Mouse (Mus musculus): Measurements from ENCODE around the gene AF067063. TPM values are rescaled to one million over a fixed set of nuclear protein-coding genes. Genes with fewer than 3 reads are reported as not detected.

Gene AF067063
- polyA plus RNA-seq, 1 experiment = not detected

GRCm38 (mm10) chr13:119808937-119809336 is 21.1 kb downstream of the AF067063 start:
- Histone ChIP-seq H3K27me3 (replicated peaks) (peaks cover 10% of the 10 kb centered on the region), H3K4me1 (peaks cover 14% of the 10 kb centered on the region), H3K9me3 (no peaks in the 10 kb centered on the region), H3K36me3 (replicated peaks; ENCODE audit: low read length) (no peaks in the 10 kb centered on the region), H3K4me3 (replicated peaks) (no peak overlapping the region)
- no peak for TF ChIP-seq GATA1 (IDR thresholded peaks at IDR 0.05; ENCODE audit: borderline replicate concordance, low read length)
- no peak for TF ChIP-seq FLI1 (IDR thresholded peaks at IDR 0.05; ENCODE audit: low read length)

GRCm38 (mm10) chr13:119797656-119798055 is 32.4 kb downstream of the AF067063 start:
- no peaks in the 10 kb centered on the region for H3K9me3 ChIP-seq
- no peak overlapping the region for H3K4me3 ChIP-seq (replicated peaks)
- H3K36me3 ChIP-seq (replicated peaks; ENCODE audit: low read length) = no peaks in the 10 kb centered on the region
- H3K4me1 ChIP-seq = peaks cover 28% of the 10 kb centered on the region
- H3K27me3 ChIP-seq (replicated peaks) = no peaks in the 10 kb centered on the region
- no peak for TF ChIP-seq FLI1 (IDR thresholded peaks at IDR 0.05; ENCODE audit: low read length)
- no peak for TF ChIP-seq GATA1 (IDR thresholded peaks at IDR 0.05; ENCODE audit: borderline replicate concordance, low read length)

DNA sequence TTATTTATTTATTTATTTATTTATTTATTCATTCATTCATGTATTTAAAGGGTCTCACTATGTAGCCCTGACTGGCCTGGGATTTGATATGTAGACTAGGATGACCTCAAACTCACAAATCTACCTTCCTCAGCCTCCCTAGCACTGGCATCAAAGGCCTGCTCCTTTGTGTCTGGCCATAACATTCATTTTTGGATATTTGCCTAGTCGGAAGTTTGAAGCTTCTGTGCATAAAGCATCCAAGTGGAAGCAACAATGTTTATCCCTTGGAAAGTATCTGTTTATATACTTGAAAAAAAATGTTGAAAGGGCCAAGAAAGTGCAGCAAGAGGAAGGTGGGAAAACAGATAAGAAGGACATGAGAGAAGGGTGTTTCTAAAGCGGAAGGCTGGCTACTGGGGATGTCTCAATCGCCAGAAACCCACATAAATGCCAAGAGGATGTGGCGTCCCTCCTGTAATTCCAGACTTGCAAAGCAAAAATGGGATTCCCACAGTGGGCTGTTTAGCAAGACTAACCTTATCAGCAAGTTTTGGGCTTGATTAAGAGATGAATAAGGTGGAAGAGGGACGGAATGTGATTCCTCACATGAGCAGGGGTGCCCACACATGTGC is 37.1 kb downstream of the AF067063 start:
- Histone ChIP-seq H3K4me3 (replicated peaks) (no peak overlapping the region), H3K9me3 (no peaks in the 10 kb centered on the region), H3K4me1 (peaks cover 44% of the 10 kb centered on the region), H3K27me3 (replicated peaks) (no peaks in the 10 kb centered on the region), H3K36me3 (replicated peaks; ENCODE audit: low read length) (peaks cover 12% of the 10 kb centered on the region)
- no peak for TF ChIP-seq FLI1 (IDR thresholded peaks at IDR 0.05; ENCODE audit: low read length)

- Histone ChIP-seq H3K9me3 (no peaks in the 10 kb centered on the region), H3K4me3 (replicated peaks) (peak overlapping the region; percentile 96), H3K27me3 (replicated peaks) (no peaks in the 10 kb centered on the region), H3K36me3 (replicated peaks; ENCODE audit: low read length) (peaks cover 21% of the 10 kb centered on the region), H3K4me1 (peaks cover 48% of the 10 kb centered on the region)
- TF ChIP-seq FLI1 (IDR thresholded peaks at IDR 0.05; ENCODE audit: low read length) (no peak), GATA1 (IDR thresholded peaks at IDR 0.05; ENCODE audit: borderline replicate concordance, low read length) (no peak)
These were observed 38.4 kb downstream of the AF067063 start for GRCm38 (mm10) chr13:119791580-119792135.

DNA sequence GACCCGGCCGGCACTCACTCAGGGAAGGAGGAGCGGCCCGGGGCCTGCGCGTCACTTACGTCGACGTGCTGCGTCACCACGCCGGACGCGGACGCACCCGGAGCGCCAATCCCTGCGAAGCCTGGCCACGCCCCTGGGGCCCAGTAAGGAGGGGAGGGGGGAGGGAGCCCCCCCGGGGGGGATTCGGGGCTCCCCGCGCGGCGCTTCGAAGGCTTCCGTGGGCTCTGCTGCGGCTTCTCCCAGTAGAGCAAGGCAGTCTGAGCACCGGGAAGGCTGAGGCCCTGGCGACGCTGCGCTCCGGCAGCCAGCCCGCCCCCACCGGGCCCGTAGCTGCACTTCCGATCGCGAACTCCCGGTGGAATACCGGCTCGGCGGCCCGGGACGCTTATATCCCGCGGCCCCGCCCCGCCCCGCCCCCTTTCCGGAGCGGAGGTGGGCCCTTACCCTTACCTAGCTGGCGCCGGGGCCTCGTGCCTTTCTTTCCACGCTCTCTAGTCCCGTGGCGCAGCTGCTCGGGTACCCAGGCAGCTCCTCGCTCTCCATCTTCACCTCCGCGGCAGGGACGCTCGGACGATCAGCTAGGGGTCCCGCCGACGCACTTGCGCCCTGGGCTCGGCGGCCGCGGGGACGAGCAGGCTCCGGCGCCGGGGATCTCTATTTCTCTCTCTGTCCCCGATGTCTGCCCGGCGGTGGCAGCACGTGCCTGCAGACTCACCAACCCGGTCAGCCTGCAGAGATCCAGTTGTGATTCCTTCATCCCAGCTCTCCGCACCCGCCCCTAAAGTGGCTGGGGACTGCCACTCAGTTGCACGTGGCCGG is 39.0 kb downstream of the AF067063 start, which contains the start of gene Zfp131:
Gene Zfp131, minus strand, starts transcription at position 129 of the 819 bp plus-strand sequence.
- Histone ChIP-seq H3K4me1 (peaks cover 50% of the 10 kb centered on the region), H3K27me3 (replicated peaks) (no peaks in the 10 kb centered on the region), H3K9me3 (no peaks in the 10 kb centered on the region)

GRCm38 (mm10) chr13:119789851-119790717 is 39.9 kb downstream of the AF067063 start:
- TF ChIP-seq FLI1 (IDR thresholded peaks at IDR 0.05; ENCODE audit: low read length) (no peak), GATA1 (IDR thresholded peaks at IDR 0.05; ENCODE audit: borderline replicate concordance, low read length) (no peak)
- Histone ChIP-seq H3K36me3 (replicated peaks; ENCODE audit: low read length) (peaks cover 36% of the 10 kb centered on the region), H3K27me3 (replicated peaks) (no peaks in the 10 kb centered on the region), H3K4me3 (replicated peaks) (peak overlapping the region; percentile 96), H3K4me1 (peaks cover 50% of the 10 kb centered on the region), H3K9me3 (no peaks in the 10 kb centered on the region)

More for the DNA sequence above, 39.0 kb downstream of the AF067063 start, which contains the start of gene Zfp131:
- TF ChIP-seq FLI1 (IDR thresholded peaks at IDR 0.05; ENCODE audit: low read length) (no peak), GATA1 (IDR thresholded peaks at IDR 0.05; ENCODE audit: borderline replicate concordance, low read length) (no peak)
- H3K36me3 ChIP-seq (replicated peaks; ENCODE audit: low read length) = peaks cover 27% of the 10 kb centered on the region
- peak within 1 kb of the TSS; percentile 96 for H3K4me3 ChIP-seq (replicated peaks)

DNA sequence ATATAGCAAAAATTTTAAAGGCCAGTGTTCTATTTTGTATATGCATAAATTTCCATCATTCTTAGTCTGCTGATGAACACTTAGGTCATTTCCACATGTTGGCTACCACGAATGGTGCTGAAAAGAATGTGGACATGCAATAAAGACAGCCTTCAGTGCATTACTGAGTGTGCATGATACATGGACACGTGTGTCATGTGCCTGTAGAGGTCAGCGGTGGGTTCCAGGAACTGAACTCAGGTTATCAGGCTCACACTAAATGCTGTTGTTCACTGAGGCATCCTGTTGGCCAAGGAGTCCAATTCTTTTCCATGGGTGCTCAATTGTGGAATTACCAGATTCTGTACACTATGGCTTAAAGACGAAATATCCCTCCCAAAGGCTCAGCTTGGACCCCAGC is 46.4 kb downstream of the AF067063 start:
- H3K27me3 ChIP-seq (replicated peaks) = no peaks in the 10 kb centered on the region
- TF ChIP-seq FLI1 (IDR thresholded peaks at IDR 0.05; ENCODE audit: low read length) (no peak), GATA1 (IDR thresholded peaks at IDR 0.05; ENCODE audit: borderline replicate concordance, low read length) (no peak)
- peaks cover 10% of the 10 kb centered on the region for H3K4me1 ChIP-seq
- no peaks in the 10 kb centered on the region for H3K9me3 ChIP-seq
- peaks cover 93% of the 10 kb centered on the region for H3K36me3 ChIP-seq (replicated peaks; ENCODE audit: low read length)
- no peak overlapping the region for H3K4me3 ChIP-seq (replicated peaks)

Other genes starting within 250 kb of the AF067063 start
- gene Ccl28, start 206.4 kb downstream of the AF067063 start, polyA plus RNA-seq (2012; ENCODE audit: insufficient read depth, low replicate concordance) = not detected in 2 replicates
- 5.2 and 20.7 TPM in 2 replicates for gene Hmgcs1, start 139.8 kb downstream of the AF067063 start, polyA plus RNA-seq (2012; ENCODE audit: insufficient read depth, low replicate concordance)
- gene Nim1k, start 74.3 kb downstream of the AF067063 start, polyA plus RNA-seq (2012; ENCODE audit: insufficient read depth, low replicate concordance) = 0.23 TPM in 1 of 2 replicates, not detected in the other
- 9.9 and 24.6 TPM in 2 replicates for gene Zfp131, start 39.3 kb downstream of the AF067063 start, polyA plus RNA-seq (2012; ENCODE audit: insufficient read depth, low replicate concordance)
- not detected in 2 replicates for gene D13Ertd608e, start 5.8 kb upstream of the AF067063 start, polyA plus RNA-seq (2012; ENCODE audit: insufficient read depth, low replicate concordance)
- not detected in 2 replicates for gene Tcstv1, start 64.6 kb upstream of the AF067063 start, polyA plus RNA-seq (2012; ENCODE audit: insufficient read depth, low replicate concordance)
- not detected in 2 replicates for gene Gm21761, start 99.1 kb upstream of the AF067063 start, polyA plus RNA-seq (2012; ENCODE audit: insufficient read depth, low replicate concordance)
- gene B020031M17Rik, start 120.6 kb upstream of the AF067063 start, polyA plus RNA-seq (2012; ENCODE audit: insufficient read depth, low replicate concordance) = not detected in 2 replicates
- not detected in 2 replicates for gene Gm36079, start 196.8 kb upstream of the AF067063 start, polyA plus RNA-seq (2012; ENCODE audit: insufficient read depth, low replicate concordance)
- 9.4 TPM in 1 of 2 replicates, not detected in the other for gene Gm21188, start 222.0 kb upstream of the AF067063 start, polyA plus RNA-seq (2012; ENCODE audit: insufficient read depth, low replicate concordance)

All from megakaryocyte, embryonic 14.5 days (primary cell).